Mouse (Mus musculus) ES-E14 (cell line): ENCODE measurements around the gene Cpxm1. TPM values are rescaled to one million over a fixed set of nuclear protein-coding genes. Genes with fewer than 3 reads are reported as not detected.

Experiments
- DNase-seq: peaks from one replicate; pipeline ENCODE4 v3.0.0-alpha.2; 2013; ENCODE audit warnings: low read depth, low spot score
- H3K27ac ChIP-seq: 2 replicates; pipeline ENCODE4 v1.5.1; 2012; ENCODE audit warnings: low read depth, mild to moderate bottlenecking, low read length, moderate library complexity, mixed read lengths; ENCODE audit not compliant: poor library complexity, insufficient read depth, severe bottlenecking
- H3K36me3 ChIP-seq: 2 replicates; pipeline ENCODE4 v1.6.1; 2012; ENCODE audit warnings: mild to moderate bottlenecking, low read length, moderate library complexity, mixed read lengths; ENCODE audit not compliant: control insufficient read depth, poor library complexity, insufficient read depth, severe bottlenecking
- H3K4me1 ChIP-seq, 2 experiments: fragments of 150-350 bp in 1 of 2; sonication (generic) in 1 of 2; 2 replicates each; pipeline ENCODE4 v1.6.1; 2012; ENCODE audit warnings: low read length in 2 of 2, mild to moderate bottlenecking in 1 of 2, mixed read lengths in 1 of 2; ENCODE audit not compliant: control insufficient read depth in 2 of 2, insufficient read depth in 2 of 2, poor library complexity in 1 of 2
- H3K4me3 ChIP-seq, 2 experiments: fragments of 150-350 bp in 1 of 2; sonication (generic) in 1 of 2; 2 replicates each; pipeline ENCODE4 v1.5.1; 2012; ENCODE audit warnings: low read length in 2 of 2, low read depth in 1 of 2, mild to moderate bottlenecking in 1 of 2, mixed read lengths in 1 of 2; ENCODE audit not compliant: insufficient read depth in 1 of 2, poor library complexity in 1 of 2, severe bottlenecking in 1 of 2
- H3K9ac ChIP-seq: 2 replicates; pipeline ENCODE4 v1.6.1; 2012; ENCODE audit warnings: low read depth, mild to moderate bottlenecking, low read length, mixed read lengths; ENCODE audit not compliant: poor library complexity, insufficient read depth, severe bottlenecking
- H3K9me3 ChIP-seq: fragments of 150-350 bp; sonication (generic); 2 replicates; pipeline ENCODE4 v1.6.1; 2012; ENCODE audit warnings: low read depth, mild to moderate bottlenecking, low read length; ENCODE audit not compliant: control insufficient read depth, insufficient read depth
- CHD2 ChIP-seq: IDR thresholded peaks from 2 replicates; pipeline ENCODE4 v1.6.1; 2014; ENCODE audit warnings: mild to moderate bottlenecking, low read depth, low read length, inconsistent platforms
- HCFC1 ChIP-seq: IDR thresholded peaks from 2 replicates; pipeline ENCODE4 v1.6.1; 2012; ENCODE audit warnings: low read length, inconsistent platforms, borderline replicate concordance; ENCODE audit not compliant: insufficient read depth
- MAFK ChIP-seq: IDR thresholded peaks from 2 replicates; pipeline ENCODE4 v1.6.1; 2014; ENCODE audit warnings: mild to moderate bottlenecking, low read depth, low read length, inconsistent platforms; ENCODE audit not compliant: insufficient read depth
- ZC3H11A ChIP-seq: IDR thresholded peaks from 2 replicates; pipeline ENCODE4 v1.6.1; 2012; ENCODE audit warnings: low read depth, mild to moderate bottlenecking, inconsistent platforms, low read length, borderline replicate concordance
- ZNF384 ChIP-seq: IDR thresholded peaks from 2 replicates; pipeline ENCODE4 v1.6.1; 2012; ENCODE audit warnings: low read depth, low read length, inconsistent platforms
- in situ Hi-C, 2 experiments: fragments of 600-800 bp; cut with MboI; formaldehyde crosslinking; loops; one replicate each; pipeline ENCODE4 v1.15.1; 2025; ENCODE audit warnings: low sequenced_read_pairs in 2 of 2, inconsistent platforms in 1 of 2; ENCODE audit not compliant: unreplicated experiment in 2 of 2
- total RNA-seq: library from RNA; depleted of rRNA; stranded (reverse); fragments of 300-350 nt; gene quantifications from 2 replicates; pipeline ENCODE4 v1.2.3, GENCODE M21; 2012

The Cpxm1 gene
- total RNA-seq, 1 experiment = 52.2 TPM

DNA sequence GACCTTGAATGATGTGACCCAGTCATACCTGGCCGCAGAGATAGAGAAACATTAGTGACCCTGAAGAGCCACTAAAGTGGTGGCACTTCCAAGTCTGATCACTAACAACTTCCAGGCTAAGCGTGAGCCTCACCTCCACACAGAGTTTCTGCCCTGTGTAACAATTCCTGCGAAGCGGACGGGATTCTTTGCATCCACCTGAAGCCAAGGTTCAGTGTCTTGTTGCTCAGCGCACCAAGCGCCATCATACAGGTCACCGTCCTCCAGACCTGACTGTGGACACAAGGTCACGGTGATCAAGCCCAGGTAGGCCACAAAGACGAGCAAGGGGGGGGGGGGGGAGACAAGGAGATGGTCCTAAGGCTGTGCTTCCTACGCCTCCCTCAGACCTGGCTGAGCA is 1.7 kb downstream of the Cpxm1 start:
- Histone ChIP-seq H3K9ac (no peak overlapping the region), H3K4me3 (no peak overlapping the region), H3K4me1 (peaks cover 3 to 7% of the 10 kb centered on the region in 2 experiments; a peak in 3 of 4 replicates), H3K36me3 (peaks cover 9% of the 10 kb centered on the region), H3K27ac (no peak overlapping the region), H3K9me3 (no peaks in the 10 kb centered on the region)
- in situ Hi-C loops = no loop called here
- TF ChIP-seq CHD2 (no peak), ZC3H11A (no peak), MAFK (no peak), HCFC1 (no peak), ZNF384 (no peak)
- no peak for DNase-seq

GRCm38 (mm10) chr2:130392836-130393235 is 4.5 kb downstream of the Cpxm1 start:
- Histone ChIP-seq H3K9me3 (no peaks in the 10 kb centered on the region), H3K27ac (no peak overlapping the region), H3K9ac (no peak overlapping the region), H3K4me3 (no peak overlapping the region), H3K4me1 (peaks cover 3% of the 10 kb centered on the region in 2 experiments; a peak in 2 of 4 replicates), H3K36me3 (peaks cover 9% of the 10 kb centered on the region)
- DNase-seq = no peak
- TF ChIP-seq HCFC1 (no peak), ZNF384 (no peak), MAFK (no peak), CHD2 (no peak), ZC3H11A (no peak)
- in situ Hi-C loops = no loop called here

- no peak for DNase-seq
- no peaks in the 10 kb centered on the region for H3K9me3 ChIP-seq
- no peak overlapping the region for H3K27ac ChIP-seq
- H3K4me3 ChIP-seq = no peak overlapping the region
- peaks cover 9% of the 10 kb centered on the region for H3K36me3 ChIP-seq
- TF ChIP-seq ZNF384 (no peak), CHD2 (no peak), ZC3H11A (no peak), HCFC1 (no peak), MAFK (no peak)
- no peak overlapping the region for H3K9ac ChIP-seq
- in situ Hi-C loops = no loop called here
- H3K4me1 ChIP-seq = no peaks in the 10 kb centered on the region
Observed at GRCm38 (mm10) chr2:130390993-130391625, 6.3 kb downstream of the Cpxm1 start.

DNA sequence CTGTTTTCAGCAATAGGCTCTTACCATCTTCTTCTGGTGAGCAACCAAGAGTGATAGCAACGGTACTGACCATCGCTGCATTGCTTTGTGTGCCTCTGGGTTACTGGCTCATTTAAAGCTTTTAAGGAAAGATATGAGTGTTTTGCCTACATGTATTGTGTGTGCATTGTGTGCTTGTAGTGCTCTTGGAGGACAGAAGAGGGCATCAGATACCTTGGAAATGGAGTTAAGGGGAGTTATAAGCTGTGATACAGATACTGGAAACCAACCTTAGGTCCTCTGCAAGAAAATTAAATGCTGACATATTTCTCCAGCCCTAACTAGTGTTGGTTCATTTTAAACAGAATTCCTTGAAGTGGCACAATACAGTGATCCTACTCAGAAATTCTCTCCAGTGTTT is 8.6 kb downstream of the Cpxm1 start:
- H3K9ac ChIP-seq = no peak overlapping the region
- H3K4me3 ChIP-seq = no peak overlapping the region
- no peaks in the 10 kb centered on the region for H3K4me1 ChIP-seq
- DNase-seq = no peak
- no peak overlapping the region for H3K27ac ChIP-seq
- peaks cover 6% of the 10 kb centered on the region for H3K36me3 ChIP-seq
- in situ Hi-C loops = no loop called here
- TF ChIP-seq HCFC1 (no peak), MAFK (no peak), CHD2 (no peak), ZC3H11A (0 out of 2 replicates have a peak, but pooled peaks have one; percentile 17)
- H3K9me3 ChIP-seq = no peaks in the 10 kb centered on the region

GRCm38 (mm10) chr2:130386212-130386611 is 11.2 kb downstream of the Cpxm1 start:
- DNase-seq = no peak
- H3K4me1 ChIP-seq = no peaks in the 10 kb centered on the region
- in situ Hi-C loops = no loop called here

More at GRCm38 (mm10) chr2:130386212-130386611, 11.2 kb downstream of the Cpxm1 start:
- H3K27ac ChIP-seq = no peak overlapping the region
- no peak overlapping the region for H3K4me3 ChIP-seq
- TF ChIP-seq CHD2 (no peak), ZNF384 (no peak), HCFC1 (no peak)
- no peak overlapping the region for H3K9ac ChIP-seq
- no peaks in the 10 kb centered on the region for H3K9me3 ChIP-seq
- no peaks in the 10 kb centered on the region for H3K36me3 ChIP-seq
